Mouse (Mus musculus): ENCODE data around the gene Ormdl3. TPM values are rescaled to one million over a fixed set of nuclear protein-coding genes. Genes with fewer than 3 reads are reported as not detected.
A peak's percentile ranks its signal among the peaks of the same experiment; 100 is the strongest.

The Ormdl3 gene
- polyA plus RNA-seq, 1 experiment, result 188 TPM

GRCm38 (mm10) chr11:98582030-98582388, 5.2 kb downstream of the Ormdl3 start:
- no peaks in the 10 kb centered on the region for H3K9me3 ChIP-seq
- H3K4me1 ChIP-seq, result peaks cover 86% of the 10 kb centered on the region
- peak overlapping the region; percentile 93 for H3K4me3 ChIP-seq (replicated peaks)
- no peaks in the 10 kb centered on the region for H3K27me3 ChIP-seq (replicated peaks)
- TF ChIP-seq FLI1 (IDR thresholded peaks at IDR 0.05; ENCODE audit: low read length) (no peak), GATA1 (IDR thresholded peaks at IDR 0.05; ENCODE audit: borderline replicate concordance, low read length) (no peak)
- H3K36me3 ChIP-seq (replicated peaks; ENCODE audit: low read length), result peaks cover 67% of the 10 kb centered on the region

DNA sequence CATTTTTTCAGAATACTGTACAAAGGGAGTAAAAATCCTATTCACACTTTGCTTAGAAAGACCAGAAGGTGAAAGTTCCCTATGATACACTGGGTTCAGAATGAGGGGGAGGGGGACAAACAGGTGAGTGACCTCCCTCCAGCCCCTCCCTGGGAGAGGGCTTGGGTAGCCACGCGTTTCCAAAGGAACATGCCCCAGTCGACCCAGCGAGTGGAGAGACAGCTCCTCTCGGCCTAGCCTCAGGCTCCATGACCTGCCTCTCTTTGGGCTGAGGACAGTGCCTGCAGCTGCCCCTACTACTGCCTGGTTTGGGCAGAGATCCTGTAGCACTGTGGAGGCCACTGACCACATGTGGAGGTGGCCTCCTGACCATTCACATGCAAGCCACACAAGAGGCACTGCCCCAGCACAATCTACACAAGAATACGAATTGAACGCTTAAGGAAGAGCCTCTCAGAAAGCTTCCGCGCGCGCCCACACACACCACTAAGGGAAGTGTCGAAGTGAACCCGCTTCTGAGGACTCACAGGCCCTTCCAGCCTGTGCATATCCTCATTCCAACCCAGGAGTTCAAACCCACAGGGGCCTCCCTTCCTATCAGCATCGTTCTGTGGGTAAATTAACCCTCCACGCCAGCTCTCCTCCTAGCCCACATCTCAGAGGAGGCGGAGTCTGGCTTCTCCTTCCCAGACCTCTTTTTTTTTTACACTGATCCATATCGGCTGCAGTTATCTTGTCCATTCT, 5.7 kb downstream of the Ormdl3 start:
- H3K27me3 ChIP-seq (replicated peaks), result no peaks in the 10 kb centered on the region
- H3K4me3 ChIP-seq (replicated peaks), result peak overlapping the region; percentile 93
- peaks cover 92% of the 10 kb centered on the region for H3K4me1 ChIP-seq
- H3K36me3 ChIP-seq (replicated peaks; ENCODE audit: low read length), result peaks cover 72% of the 10 kb centered on the region
- H3K9me3 ChIP-seq, result no peaks in the 10 kb centered on the region
- TF ChIP-seq GATA1 (IDR thresholded peaks at IDR 0.05; ENCODE audit: borderline replicate concordance, low read length) (no peak), FLI1 (IDR thresholded peaks at IDR 0.05; ENCODE audit: low read length) (no peak)

GRCm38 (mm10) chr11:98580301-98581121, 6.7 kb downstream of the Ormdl3 start:
- Histone ChIP-seq H3K9me3 (no peaks in the 10 kb centered on the region), H3K27me3 (replicated peaks) (no peaks in the 10 kb centered on the region), H3K4me1 (peaks cover 95% of the 10 kb centered on the region), H3K36me3 (replicated peaks; ENCODE audit: low read length) (peaks cover 70% of the 10 kb centered on the region), H3K4me3 (replicated peaks) (peak overlapping the region; percentile 85)
- no peak for TF ChIP-seq FLI1 (IDR thresholded peaks at IDR 0.05; ENCODE audit: low read length)
- no peak for TF ChIP-seq GATA1 (IDR thresholded peaks at IDR 0.05; ENCODE audit: borderline replicate concordance, low read length)

DNA sequence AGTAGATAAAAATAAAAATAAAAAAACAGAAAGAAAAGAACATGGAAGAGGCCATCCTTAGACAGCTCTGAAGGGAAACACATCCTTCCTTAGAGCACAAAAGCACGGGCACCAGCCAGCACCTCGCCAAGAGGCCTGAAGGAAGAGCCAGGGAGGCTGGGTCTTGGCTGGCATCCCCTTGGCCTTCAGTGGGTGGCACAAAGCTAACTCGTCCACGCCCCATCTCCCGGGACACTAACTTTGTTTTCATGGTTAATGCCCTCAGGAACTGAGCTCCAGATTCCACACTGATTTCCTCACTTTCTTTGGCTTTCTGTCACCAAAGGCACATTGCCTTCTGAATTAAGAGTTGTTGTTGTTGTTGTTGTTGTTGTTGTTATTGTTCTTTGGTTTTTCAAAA, 9.4 kb downstream of the Ormdl3 start:
- TF ChIP-seq FLI1 (IDR thresholded peaks at IDR 0.05; ENCODE audit: low read length) (no peak), GATA1 (IDR thresholded peaks at IDR 0.05; ENCODE audit: borderline replicate concordance, low read length) (no peak)
- Histone ChIP-seq H3K9me3 (no peaks in the 10 kb centered on the region), H3K4me3 (replicated peaks) (no peak overlapping the region), H3K4me1 (peaks cover 71% of the 10 kb centered on the region), H3K27me3 (replicated peaks) (no peaks in the 10 kb centered on the region), H3K36me3 (replicated peaks; ENCODE audit: low read length) (peaks cover 45% of the 10 kb centered on the region)

- H3K4me1 ChIP-seq, result peaks cover 3% of the 10 kb centered on the region; the same call in 1 of the 2 replicates
- peaks cover 17% of the 10 kb centered on the region for H3K9me3 ChIP-seq
- no peak overlapping the region for H3K4me3 ChIP-seq (replicated peaks)
- TF ChIP-seq GATA1 (IDR thresholded peaks at IDR 0.05; ENCODE audit: borderline replicate concordance, low read length) (no peak), FLI1 (IDR thresholded peaks at IDR 0.05; ENCODE audit: low read length) (no peak)
- H3K36me3 ChIP-seq (replicated peaks; ENCODE audit: low read length), result no peaks in the 10 kb centered on the region
- H3K27me3 ChIP-seq (replicated peaks), result peaks cover 12% of the 10 kb centered on the region
Observed at GRCm38 (mm10) chr11:98569461-98569860, 17.7 kb downstream of the Ormdl3 start.

DNA sequence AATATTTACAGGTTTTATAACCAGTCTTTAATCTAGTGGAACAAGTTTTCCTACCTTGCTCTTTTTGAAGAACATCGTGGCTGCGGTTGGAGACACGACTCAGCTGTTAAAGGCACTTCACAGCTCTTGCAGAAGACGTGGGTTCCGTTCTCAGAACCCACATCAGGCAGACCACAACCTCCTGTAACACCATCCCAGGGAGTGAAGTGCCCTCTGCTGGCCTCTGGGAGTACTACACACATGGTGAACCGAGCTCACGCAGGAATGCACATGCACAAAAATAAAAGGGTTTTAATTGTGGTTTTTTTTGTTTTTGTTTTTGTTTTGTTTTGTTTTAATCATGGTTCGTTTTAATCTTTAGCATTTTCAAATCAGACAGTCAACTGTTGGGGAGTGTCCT, 18.8 kb downstream of the Ormdl3 start:
- no peak for TF ChIP-seq GATA1 (IDR thresholded peaks at IDR 0.05; ENCODE audit: borderline replicate concordance, low read length)
- no peak for TF ChIP-seq FLI1 (IDR thresholded peaks at IDR 0.05; ENCODE audit: low read length)

GRCm38 (mm10) chr11:98563921-98564414, 23.2 kb downstream of the Ormdl3 start:
- H3K27me3 ChIP-seq (replicated peaks), result peaks cover 39% of the 10 kb centered on the region
- H3K4me3 ChIP-seq (replicated peaks), result no peak overlapping the region
- H3K36me3 ChIP-seq (replicated peaks; ENCODE audit: low read length), result no peaks in the 10 kb centered on the region
- no peak for TF ChIP-seq FLI1 (IDR thresholded peaks at IDR 0.05; ENCODE audit: low read length)
- H3K4me1 ChIP-seq, result peaks cover 3% of the 10 kb centered on the region; the same call in 1 of the 2 replicates
- H3K9me3 ChIP-seq, result peaks cover 23% of the 10 kb centered on the region

More for the DNA sequence above, 18.8 kb downstream of the Ormdl3 start:
- peaks cover 16% of the 10 kb centered on the region for H3K27me3 ChIP-seq (replicated peaks)
- H3K4me3 ChIP-seq (replicated peaks), result no peak overlapping the region
- H3K36me3 ChIP-seq (replicated peaks; ENCODE audit: low read length), result no peaks in the 10 kb centered on the region
- peaks cover 3% of the 10 kb centered on the region; the same call in 1 of the 2 replicates for H3K4me1 ChIP-seq
- H3K9me3 ChIP-seq, result peaks cover 18% of the 10 kb centered on the region

DNA sequence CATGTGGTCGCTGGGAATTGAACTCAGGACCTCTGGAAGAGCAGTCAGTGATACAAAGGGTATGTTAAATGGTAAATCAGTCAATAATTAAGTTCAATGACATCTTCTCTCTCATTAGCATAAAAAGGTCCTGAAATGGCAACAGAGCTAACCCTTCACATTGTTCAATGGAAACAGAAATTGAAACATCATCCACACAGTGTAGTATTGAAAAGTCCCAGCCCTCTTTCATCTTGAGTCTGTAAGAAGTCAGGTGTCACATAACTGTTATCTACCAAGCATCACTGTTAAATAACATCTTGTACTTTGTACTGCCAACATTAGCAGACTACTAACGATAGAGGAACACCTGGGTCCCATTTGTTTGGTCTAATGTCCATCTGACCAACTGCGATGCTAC, 24.1 kb downstream of the Ormdl3 start:
- peaks cover 18% of the 10 kb centered on the region for H3K9me3 ChIP-seq
- peaks cover 46% of the 10 kb centered on the region for H3K27me3 ChIP-seq (replicated peaks)
- no peak overlapping the region for H3K4me3 ChIP-seq (replicated peaks)
- TF ChIP-seq GATA1 (IDR thresholded peaks at IDR 0.05; ENCODE audit: borderline replicate concordance, low read length), result no peak
- TF ChIP-seq FLI1 (IDR thresholded peaks at IDR 0.05; ENCODE audit: low read length), result no peak
- H3K4me1 ChIP-seq, result peaks cover 3% of the 10 kb centered on the region; the same call in 1 of the 2 replicates
- H3K36me3 ChIP-seq (replicated peaks; ENCODE audit: low read length), result no peaks in the 10 kb centered on the region

DNA sequence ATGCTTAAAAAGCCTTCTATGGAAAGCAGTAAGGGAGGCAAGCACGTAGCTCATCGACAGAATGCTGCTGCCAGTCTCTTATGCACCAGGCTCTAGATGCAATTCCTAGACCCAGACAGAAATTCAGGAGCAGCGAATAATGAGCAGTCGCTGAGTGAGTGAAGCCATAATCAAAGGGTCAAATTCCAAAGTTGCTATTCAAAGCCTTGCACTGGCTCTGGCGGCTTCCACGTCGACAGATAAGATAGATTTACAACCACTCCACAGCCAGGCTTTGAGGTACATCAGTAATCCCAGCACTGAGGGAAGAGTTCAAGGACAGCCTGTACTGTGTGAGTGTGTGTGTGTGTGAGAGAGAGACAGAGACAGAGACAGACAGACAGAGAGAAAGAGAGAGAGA, 26.2 kb downstream of the Ormdl3 start:
- no peak for TF ChIP-seq FLI1 (IDR thresholded peaks at IDR 0.05; ENCODE audit: low read length)
- no peak for TF ChIP-seq GATA1 (IDR thresholded peaks at IDR 0.05; ENCODE audit: borderline replicate concordance, low read length)
- H3K4me3 ChIP-seq (replicated peaks), result no peak overlapping the region
- H3K27me3 ChIP-seq (replicated peaks), result peaks cover 46% of the 10 kb centered on the region
- H3K36me3 ChIP-seq (replicated peaks; ENCODE audit: low read length), result no peaks in the 10 kb centered on the region
- H3K9me3 ChIP-seq, result peaks cover 6% of the 10 kb centered on the region; the same call in 1 of the 2 replicates
- peaks cover 3% of the 10 kb centered on the region; the same call in 1 of the 2 replicates for H3K4me1 ChIP-seq

All from megakaryocyte, embryonic 14.5 days (primary cell).